Mouse (Mus musculus) cerebellum, adult (tissue): Measurements from ENCODE around the gene Vav1.
"Not testable (repeated sequence)": the region's sequence is repeated elsewhere in the genome, so short reads cannot be mapped to it uniquely, and the experiment has no call there.

Experiments
- ATAC-seq: cut with Nextera tagmentation; 2 replicates; pipeline ENCODE4 v1.9.2; 2017; ENCODE audit warnings: mild to moderate bottlenecking, moderate library complexity, mixed read lengths; ENCODE audit not compliant: insufficient number of reproducible peaks, low FRiP score, low TSS enrichment

The Vav1 gene

DNA sequence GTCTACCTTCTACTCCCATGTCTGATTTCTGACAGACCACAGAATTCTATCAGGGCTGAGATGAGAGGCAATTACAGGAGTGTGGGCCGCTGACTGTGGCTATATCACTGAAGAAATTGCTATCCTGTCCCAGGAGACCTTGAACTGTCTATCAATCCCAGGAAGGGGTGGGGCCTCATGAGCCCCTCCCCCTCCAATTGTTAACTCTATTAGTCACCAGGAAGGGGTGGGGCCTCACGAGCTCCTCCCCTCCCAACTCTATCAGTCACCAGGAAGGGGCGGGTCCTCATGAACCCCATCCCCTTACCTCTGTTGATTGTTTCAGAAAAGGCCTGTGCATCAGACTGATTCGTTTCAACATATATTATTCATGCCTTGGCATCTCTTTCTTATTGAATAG is 53.3 kb downstream of the Vav1 start:
- ATAC-seq: no peak

DNA sequence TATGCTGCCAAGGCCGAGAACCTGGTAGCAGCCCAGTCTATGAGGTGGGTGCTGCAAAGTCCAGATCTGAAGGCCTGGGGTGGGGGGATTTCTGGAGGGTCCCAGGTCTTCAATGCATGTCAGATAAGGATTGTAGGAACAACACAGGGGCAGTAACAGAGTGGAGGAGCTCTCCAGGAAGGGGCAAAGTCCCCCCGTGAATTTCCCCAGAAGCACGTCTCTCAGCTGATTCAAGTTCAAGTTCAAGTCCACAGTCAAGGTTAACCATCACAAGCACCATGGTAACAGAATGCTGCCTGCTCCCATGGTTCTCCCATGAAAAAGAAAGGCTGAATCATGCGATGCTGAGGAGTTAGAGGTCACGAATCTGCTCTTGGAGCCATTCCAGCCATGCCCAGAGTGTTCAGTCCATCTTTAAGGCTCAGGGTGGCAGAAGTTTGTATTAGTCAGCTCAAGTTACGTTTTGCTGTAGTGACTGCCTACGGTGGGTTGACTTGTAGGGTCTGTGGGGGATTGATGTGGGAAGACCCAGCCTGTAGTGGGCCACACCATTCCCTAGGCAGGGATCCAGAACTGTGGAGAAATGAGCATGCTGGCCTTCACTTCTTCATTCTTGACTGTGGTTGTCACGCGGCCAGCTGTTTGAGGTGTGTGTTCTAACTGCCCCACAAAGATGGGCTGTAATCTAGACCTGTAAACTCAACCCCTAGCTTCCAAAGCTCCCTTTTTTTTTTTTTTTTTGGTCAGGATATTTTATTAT is 55.3 kb downstream of the Vav1 start:
- no peak for ATAC-seq

DNA sequence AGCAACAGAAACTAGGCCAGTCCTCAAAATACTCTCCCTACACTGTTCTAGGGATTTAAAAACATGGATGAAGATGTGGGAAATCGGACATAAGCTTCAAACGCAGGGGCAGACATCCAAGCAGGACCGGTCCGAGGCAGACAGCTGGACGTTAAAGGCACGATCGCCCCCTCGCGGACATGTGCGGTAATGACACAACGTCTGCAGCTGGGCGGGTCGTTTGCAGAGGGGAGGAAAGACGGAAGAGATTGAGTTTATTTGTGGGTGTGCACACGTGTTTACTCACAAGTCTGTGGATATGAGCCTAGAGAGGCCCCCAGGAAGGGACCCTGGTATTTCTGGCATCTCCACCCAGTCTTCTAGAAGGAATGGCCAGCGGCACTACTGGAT is 55.9 kb downstream of the Vav1 start:
- peak; percentile 49; the same call in 1 of the 2 replicates for ATAC-seq

DNA sequence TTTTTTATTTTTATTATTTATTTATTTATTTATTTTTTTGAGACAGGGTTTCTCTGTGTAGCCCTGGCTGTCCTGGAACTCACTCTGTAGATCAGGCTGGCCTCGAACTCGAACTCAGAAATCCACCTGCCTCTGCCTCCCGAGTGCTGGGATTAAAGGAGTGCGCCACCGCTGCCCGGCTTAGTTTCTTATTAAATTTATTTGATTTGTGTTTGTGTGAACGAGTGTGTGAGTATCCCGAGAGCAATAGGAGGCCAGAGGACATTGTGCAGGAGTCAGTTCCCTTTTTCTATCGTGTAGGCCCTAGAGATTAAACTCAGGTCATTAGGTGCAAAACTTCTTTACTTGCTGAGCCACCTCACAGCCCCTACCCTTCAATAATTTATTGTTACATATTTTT is 56.3 kb downstream of the Vav1 start:
- ATAC-seq: not testable (repeated sequence)

DNA sequence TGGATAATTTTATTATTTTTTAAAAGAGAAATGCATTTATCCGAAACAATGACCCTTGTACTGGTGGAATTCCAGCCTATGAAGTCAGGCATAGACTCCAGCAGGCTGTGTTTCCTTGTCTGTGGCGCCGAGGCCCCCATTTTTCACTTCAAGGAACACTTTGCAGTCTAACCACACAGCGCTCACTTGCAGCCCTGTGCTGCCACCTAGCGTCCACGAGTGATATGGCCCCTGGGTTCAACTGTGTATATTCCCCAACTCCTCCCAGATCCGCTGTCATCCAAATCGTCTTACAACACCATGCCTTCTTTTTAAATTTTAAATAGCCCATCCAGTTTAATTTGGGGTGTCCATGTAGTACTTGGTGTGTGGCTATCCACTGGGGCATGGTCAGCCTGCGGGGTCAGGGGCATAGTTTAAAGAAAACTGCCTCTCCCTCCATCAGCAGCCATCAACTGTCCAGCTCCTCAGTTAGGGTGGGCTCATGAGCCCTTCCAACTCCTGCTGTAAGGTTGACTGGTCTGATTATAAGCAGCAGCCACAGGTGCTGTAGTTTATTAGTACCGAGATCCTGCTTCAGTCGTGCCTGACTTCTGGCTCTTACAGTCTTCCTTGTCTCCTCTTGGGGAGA is 56.9 kb downstream of the Vav1 start:
- peak; percentile 84 for ATAC-seq

DNA sequence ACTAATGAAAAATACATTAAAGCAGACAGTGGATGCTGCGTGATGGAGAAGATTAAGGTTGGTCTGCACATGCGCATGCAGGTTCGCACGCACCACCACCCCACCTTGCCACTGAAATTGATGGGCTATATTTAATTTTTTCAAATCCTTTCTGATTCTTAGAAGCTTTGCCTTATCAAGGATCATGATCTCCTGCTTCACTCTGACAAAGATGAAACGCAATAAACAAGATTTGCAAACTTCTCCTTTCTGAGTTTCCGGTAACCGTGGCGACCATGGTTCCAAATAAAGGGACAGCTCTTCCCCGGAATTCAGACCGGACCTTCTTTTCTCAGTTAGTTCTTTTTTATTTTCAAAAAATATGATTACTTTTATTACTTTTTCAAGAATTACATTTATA is 59.1 kb downstream of the Vav1 start:
- no peak for ATAC-seq

DNA sequence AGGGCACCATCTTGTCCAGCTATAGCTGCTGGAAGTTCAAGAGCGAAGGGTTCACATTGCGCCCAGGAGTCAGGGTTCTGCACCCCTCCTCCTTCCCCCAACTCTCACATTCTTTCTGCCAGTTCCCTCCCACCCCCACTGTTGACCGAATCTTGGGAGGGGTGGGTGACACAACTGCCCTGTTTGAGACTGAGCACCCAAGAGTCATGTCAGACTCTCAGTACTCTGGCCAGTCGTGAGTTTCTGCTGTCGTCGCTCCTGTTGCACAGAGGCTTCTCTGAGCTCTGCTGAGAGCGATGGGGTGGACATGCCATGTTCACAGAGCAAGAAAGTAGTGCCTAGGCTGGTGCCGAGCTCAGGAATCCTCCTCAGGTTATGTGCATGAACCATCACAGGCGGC is 60.4 kb downstream of the Vav1 start:
- no peak for ATAC-seq

DNA sequence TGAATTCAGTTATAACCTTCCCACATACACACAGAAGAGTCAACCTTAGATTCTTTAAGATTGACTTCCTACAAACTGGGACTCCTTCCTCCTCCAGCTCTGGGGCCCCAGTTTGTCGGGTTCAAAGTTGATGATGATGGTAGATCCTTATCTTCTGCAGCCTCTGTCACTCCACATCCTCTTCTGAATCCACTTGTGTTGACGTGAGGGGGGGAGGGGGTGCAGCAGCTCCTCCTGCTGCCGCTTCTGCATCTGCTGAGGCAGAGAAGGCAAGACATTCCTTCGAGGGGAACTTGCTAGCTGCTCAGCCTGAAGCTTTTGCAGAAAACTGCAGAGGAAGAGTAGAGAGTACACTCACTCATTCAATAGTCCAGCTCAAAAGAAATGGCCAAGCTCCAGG is 62.7 kb downstream of the Vav1 start:
- no peak for ATAC-seq

DNA sequence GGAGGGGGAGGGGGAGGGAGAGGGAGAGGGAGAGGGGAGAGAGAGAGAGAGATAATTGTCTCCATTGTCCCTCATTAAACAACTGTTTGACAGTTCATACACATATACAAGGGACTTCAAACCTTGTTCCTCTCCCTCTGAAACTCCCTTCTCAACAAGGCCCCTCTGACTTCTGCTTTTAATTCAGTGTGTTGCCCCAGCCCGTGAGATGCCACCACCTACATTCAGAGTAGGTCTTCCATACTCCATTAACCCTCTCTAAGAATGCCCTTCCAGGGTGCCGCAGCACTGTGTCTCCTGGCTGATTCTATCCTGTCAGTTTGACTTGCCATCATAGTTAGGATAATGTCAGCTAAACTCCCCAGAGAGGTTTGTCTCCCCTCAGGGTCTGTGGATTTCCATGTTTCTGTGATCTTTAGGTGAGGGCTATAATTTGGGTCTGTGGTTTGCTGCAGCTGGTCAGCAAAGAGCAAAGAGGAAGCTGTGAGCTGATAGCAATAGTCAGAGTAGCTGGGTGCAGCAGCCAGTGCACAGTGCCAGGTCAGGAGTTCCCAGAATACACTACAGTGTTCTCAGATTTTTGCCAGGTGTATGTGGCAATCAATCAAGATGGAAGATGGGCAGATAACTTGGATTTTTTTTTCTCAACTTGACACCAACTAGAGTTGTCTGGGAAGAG is 65.3 kb downstream of the Vav1 start:
- no peak for ATAC-seq

DNA sequence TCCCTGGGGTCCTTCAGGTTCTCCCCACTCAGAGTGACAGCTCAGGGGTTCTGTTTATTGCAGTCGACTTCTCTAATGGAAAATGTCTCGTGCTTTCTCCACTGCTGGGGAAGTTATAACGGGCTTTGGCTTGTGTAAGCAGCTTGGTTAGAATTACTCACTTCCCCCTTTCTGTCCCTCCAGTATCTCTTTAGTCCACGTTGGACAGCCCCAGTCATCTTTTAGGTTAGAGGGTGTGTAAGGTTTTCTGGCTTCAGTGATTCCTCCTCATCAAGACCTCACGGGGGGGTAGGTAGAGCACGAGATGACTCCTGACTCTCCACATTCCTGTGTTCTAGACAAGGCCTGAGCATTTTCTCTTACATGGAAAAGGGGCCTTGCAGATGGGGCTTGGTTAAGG is 68.1 kb downstream of the Vav1 start:
- ATAC-seq: no peak

DNA sequence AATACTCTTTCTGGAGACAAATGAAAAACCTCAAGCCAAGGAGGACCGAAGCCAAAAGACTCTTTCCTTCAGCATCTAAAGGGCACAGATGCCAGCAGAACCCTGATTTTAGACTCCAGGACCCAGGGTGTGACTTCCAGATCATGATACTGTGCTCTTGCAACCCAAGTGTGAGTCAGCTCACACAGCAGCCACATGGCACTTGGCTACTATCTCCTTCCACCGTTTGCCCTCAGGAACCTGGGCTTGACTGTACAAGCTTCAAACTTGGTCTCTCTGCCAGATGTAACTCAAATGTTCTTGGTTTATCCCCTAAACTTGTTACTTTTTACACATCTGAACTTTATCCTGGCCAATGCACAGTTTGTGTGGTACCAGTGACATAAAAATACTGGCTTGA is 68.9 kb downstream of the Vav1 start:
- ATAC-seq: no peak

DNA sequence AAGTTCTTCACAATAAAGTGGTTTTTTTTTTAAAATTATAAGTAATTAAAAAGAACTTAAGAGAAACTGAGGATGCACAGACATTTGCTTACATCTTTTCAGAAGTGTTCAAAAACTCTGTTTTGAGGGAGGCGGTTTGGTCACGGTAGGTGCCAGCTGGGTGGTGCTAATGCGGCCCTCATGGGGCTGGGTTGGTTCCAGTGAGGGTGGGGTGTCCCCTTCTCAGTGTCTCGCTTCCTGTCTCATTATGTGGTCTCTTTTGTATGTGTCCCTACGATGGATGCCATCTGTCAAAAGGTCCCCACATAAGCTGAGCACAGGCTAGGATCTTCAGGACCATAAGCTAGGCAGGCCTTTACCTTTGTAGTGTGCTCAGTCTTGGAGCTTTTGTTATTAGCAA is 70.2 kb downstream of the Vav1 start:
- no peak for ATAC-seq

DNA sequence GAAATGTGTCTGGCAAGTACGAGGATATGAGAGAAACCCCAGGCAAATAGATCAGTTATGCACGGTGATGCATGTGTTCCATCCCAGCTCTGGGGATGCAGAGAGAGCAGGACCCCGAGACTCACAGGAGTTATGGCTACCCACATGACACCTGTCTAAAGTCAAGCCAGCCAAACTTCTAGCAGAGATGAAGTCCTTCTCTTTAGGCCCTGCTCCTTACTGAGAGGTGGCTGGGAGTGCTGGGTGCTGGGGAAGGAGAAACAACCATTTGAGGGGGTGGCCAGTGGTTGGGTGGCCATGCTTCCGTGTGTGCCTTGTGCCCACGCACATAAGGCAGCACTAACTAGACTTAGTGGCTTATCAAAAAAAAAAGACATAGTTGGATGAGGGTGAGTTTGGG is 71.3 kb downstream of the Vav1 start:
- ATAC-seq: no peak

DNA sequence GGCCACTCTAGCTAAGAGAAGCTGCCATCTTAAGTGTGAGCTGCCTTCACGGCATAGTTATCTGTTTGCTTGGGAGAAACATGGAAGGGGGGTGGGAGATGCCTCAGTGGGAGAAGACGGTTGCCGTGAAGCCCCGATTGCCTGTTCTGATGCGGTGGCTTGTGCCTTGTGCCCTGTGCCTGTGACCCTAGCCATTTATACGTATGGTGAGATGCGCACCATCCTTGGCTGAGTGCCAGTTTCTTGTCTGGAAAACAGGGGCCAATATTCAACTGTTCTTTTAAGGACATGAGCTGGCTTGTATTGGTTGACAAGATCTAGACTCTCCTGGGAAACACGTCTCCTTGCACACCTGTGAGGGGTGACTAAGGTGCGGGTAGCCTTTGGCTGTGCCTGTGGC is 72.2 kb downstream of the Vav1 start:
- no peak for ATAC-seq

DNA sequence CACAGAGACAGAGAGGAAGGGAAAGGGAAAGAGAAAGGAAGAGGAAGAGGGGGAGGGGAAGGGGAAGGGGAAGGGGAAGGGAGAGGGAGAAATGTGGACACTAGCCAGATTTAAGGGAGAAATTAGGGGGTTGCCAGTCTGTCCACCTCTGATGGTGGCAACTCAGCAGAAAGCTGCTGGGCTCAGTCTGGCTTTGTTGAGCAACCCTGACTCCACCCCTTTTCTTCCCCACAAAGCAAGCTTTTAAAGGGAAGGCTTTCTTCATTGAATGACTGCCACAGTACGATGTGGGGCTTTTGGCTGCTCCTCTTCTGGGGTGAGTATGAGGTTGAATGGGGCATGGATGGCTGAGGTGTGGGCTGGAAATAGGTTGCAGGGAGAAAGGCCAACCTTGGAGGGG is 79.5 kb downstream of the Vav1 start, which contains the start of gene Adgre1:
Gene Adgre1, plus strand, starts transcription at position 251 of the 400 bp plus-strand sequence.
- ATAC-seq: no peak

DNA sequence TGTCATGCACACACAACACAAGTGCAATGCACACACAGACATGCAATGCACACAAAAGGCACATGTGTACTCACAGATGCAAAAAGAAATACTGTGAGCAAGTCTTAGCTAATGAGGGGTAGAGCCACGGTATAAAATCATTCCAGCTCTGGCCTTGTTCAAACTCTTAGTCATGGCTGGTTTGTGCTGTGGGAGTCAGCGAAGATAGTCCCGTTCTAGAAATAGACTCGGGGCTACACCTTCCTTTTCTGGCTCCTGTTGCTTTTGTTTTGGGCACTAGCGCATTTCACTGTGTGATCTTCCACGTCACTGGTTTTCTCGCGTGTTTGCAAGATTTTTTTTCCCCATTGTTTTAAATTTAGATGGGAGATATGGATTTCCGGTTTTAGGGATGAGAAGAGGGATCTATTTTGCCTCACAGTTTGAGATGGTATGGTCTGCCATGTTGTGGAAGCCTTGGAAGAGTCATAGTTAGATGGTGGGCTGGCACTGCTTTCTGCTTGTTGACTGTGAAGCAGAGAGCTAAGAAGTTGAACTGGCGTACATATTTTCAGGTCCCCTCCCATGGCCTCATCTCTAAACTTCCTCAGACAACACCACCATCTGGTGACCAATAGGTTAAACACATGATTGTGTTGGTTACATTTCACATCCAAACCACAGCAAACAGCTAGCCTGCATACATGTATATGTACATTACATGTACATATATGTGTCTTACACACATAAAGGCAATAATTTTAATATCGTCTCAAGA is 80.8 kb downstream of the Vav1 start:
- no peak for ATAC-seq
